Mouse (Mus musculus) A20 (cell line): ENCODE results near the gene Ifit1bl1.
"Not testable (repeated sequence)": the region's sequence is repeated elsewhere in the genome, so short reads cannot be mapped to it uniquely, and the experiment has no call there.

Experiments
- DNase-seq: peaks from one replicate; pipeline ENCODE4 v3.0.0-alpha.2; 2011; ENCODE audit warnings: low read depth, low spot score

Ifit1bl1 gene

GRCm38 (mm10) chr19:34601888-34602287, at the start of gene Ifit1bl1:
Ifit1bl1 (minus strand) TSS chr19:34601956.
- peak; percentile 42 for DNase-seq

DNA sequence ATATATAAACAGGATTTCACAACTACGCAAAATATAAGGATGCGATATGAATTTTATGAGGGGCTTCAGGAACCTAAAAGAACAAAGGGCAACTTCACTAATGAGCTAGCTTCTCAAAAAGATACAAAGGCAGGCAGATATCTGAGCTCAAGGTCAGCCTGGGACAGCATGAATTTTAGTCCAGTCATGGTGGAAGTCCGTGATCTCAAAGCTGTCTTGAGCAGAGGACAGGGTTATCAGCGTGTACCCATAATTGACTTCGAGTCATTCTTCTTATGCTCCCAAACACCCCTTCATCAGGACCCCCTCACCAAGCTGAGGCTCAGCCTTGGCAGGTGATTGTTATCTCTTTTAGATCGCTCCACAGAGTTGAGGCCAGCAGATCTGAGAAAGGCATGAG, 49.2 kb upstream of the Ifit1bl1 start:
- no peak for DNase-seq

DNA sequence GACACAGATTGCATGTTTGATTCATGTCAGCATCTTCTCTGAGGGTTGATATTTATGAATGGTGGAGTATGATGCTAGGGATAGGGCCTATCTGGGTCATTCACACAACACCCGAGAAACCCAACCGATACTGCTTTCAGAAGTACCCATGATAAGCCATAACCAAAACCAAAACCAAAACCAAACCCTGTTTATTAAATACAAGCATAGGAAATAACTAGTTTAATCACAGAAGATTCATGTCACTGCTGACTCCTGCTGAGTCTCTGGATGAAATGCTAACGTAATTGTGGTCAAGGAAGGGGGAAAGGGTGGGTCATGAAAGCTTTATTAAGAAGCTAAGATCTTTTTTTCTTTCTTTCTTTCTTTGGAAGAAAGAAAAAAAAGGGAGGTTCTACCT, 48.5 kb upstream of the Ifit1bl1 start:
- no peak for DNase-seq

DNA sequence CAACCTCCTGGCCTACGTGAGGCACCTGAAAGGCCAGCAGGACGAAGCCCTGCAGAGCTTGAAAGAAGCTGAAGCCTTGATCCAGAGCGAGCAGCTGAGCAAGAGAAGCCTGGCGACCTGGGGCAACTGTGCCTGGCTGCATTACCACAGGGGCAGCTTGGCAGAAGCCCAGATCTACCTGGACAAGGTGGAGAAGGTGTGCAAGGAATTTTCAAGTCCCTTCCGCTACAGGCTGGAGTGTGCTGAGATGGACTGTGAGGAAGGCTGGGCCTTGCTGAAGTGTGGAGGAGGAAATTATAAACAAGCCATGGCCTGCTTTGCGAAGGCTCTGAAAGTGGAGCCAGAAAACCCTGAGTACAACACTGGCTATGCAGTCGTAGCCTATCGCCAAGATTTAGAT, 45.9 kb upstream of the Ifit1bl1 start:
- not testable (repeated sequence) for DNase-seq

- DNase-seq: no peak
These were observed 40.9 kb upstream of the Ifit1bl1 start for GRCm38 (mm10) chr19:34642616-34643015.

GRCm38 (mm10) chr19:34640623-34641022, 38.9 kb upstream of the Ifit1bl1 start, which contains the start of the genes Ifit1bl2 and Ifit1:
Ifit1bl2 (minus strand) TSS chr19:34640743.
Ifit1 (plus strand) TSS chr19:34640871.
- peak; percentile 55 for DNase-seq

- DNase-seq: peak; percentile 52
These were observed 35.3 kb upstream of the Ifit1bl1 start for GRCm38 (mm10) chr19:34636933-34637557.

DNA sequence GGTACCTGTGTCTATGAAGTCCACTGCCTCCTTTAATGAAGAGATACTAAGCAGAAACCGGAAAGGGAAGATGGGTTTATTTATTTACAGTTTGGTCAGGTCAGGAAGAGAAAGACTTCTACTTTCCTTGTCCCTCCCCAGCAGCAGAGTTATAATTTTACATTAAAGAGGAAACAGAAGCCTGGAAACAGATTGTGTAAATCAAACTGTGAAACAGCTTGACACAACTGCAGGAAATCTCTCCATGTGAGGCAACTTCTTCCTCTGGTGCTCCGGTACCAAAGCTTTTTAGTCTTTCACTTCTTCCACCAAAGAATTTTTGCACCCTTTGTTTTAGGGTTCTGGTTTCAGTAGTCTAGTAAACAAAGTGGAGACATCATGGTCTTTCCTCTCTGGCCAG, 31.7 kb upstream of the Ifit1bl1 start:
- no peak for DNase-seq

DNA sequence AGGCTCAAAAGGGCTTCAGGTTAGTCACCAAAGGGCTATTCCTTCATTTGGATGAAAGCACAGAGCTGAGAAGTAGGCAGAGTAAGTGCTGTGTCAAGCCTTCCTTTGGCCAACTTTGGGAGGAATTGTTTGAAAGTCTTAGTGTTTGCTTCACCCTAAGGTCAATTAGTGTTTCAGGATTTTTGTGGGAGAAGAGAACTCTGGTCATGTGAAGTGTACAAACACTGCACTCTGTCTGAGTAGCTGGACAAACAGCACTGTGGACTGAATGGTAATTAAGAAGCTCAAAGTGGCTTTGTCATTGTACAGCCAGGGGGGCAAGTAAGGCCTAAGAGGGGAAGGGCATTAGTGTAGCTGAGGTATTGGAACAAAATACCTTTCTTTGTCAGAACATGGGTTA, 29.7 kb upstream of the Ifit1bl1 start:
- DNase-seq: no peak

GRCm38 (mm10) chr19:34627496-34627895, 25.7 kb upstream of the Ifit1bl1 start:
- DNase-seq: no peak

DNA sequence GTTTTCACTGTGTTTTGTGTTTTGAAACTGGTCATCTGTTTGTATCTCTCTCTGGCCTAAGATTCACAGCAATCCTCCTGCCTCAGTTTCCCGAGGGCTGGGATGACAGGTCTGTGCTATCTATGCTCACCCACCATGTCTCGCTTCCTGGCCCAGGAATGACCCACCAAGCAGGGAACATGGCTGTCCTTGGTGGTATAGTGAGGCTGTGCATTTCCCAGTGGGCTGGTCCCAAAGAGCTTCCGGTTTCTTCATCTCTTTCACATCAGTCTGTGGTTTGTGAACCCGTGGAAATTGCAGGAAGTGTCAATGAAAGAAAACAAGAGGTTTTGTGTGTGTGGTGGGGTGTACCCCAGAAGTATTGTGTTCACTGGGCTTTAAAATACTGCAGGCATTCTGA, 22.9 kb upstream of the Ifit1bl1 start:
- no peak for DNase-seq

- DNase-seq: no peak
These were observed 22.0 kb upstream of the Ifit1bl1 start for GRCm38 (mm10) chr19:34623781-34624180.

- DNase-seq: no peak
These were observed 19.1 kb upstream of the Ifit1bl1 start for GRCm38 (mm10) chr19:34620871-34621270.

DNA sequence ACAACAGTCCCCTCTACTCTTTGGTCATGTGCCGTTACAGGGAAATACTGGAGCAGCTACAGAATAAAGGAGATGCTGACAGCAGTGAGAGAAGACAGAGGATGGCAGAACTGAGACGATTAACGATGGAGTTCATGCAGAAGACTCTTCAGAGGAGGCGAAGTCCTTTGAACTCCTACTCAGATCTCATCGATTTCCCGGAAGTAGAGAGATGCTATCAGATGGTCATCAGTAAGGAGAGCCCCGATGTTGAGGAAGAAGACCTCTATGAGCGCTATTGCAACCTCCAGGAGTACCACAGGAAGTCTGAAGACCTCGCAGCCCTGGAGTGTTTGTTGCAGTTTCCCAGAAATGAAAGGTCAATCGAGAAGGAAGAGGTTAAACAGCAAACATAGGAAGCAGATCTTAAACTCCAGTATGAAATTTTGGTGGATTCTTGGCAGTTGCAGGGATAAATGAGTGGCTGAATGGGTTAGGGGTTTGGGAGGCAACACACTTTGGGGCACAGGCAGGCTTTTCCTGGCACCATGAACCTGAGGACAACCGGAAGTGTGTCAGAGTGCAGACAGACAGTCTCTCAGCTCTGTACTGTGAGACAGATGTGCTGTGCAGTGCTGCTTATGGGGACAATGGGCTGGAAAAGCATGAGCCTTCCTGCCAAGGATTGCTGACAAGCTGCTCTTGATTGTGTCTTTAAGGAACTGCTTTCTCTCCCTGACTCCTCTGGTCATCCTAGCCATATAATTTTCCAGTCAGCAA, 10.7 kb upstream of the Ifit1bl1 start:
- not testable (repeated sequence) for DNase-seq

DNA sequence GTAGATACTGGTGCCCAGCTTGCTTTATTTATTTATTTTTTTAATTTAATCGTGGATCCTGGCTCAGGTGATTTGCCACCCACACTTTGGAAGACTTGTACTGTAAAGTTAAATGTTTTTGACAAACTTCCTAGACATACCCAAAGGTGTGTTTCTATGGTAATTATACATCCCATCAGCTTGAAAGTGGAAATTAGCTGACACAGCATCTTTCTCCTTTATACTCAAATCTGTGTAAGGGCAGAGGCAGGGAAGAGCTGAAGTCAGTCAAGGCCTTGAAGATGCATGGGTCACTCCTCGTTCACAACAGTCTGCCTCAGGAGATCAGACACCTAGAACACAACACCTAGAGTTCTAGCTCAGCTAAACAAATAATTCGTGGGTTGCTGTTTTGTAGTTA, 8.4 kb upstream of the Ifit1bl1 start:
- DNase-seq: not testable (repeated sequence)

DNA sequence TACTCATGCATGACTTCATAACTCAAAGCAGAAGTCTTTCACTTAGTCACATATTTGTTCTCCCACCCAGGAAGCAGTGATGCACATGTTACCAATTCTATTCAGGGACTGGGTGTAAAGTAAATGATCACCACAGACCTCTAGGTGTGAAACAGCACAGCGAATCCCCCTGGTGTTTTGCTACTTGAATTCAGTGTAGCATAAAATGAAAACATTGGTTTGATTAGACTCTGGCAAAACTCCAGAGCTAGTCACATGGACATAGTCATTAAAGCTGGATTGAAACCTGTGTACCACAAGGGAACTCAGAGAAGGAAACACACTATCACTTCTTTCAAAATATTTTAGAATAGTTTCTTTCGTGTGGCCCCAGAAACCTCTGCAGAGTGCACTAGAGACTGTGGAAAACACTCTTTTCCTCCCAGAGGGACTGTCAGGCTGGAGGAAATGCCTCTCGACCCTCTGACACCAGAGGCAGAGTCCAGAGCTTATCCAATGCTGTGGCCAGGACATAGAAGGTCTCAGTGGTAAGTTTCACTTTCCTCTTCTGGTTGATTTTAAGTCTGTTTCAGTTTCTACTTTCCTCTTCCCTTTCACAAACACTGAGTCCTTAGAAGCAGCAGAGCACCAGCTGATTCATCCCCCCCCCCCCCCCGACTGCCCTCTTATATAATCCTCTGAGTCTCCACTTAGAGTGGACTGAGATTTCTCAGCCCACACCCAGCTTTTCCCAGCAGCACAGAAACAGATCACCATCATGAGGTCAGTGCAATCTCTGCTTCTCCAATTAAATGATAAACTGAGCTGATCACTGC, 5.7 kb upstream of the Ifit1bl1 start, which contains the start of gene Ifit3b:
Ifit3b (plus strand) TSS at position 734 of the 815 bp plus-strand sequence.
- DNase-seq: not testable (repeated sequence)

DNA sequence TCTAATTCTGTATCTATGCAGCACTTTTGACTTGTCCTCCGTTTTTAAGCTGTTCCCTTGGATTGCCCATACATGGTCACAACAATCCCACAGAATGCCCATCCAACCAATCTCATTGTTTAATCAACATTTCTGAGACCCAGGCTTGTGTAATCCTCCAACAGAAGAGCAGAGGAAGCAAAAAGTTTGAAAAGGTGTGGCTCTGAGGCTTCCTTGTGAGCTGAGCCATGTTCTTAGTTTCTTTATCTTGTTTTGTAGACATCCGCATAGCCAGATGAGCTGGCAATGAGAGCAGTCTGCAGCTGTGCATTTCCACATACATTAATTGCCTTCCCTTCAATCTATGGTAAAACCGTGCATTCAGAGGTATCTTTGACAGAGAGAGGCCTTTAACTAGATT, 3.7 kb upstream of the Ifit1bl1 start:
- no peak for DNase-seq

GRCm38 (mm10) chr19:34599250-34599649, 2.5 kb downstream of the Ifit1bl1 start:
- DNase-seq: peak; percentile 54

- no peak for DNase-seq
These were observed 3.4 kb downstream of the Ifit1bl1 start for GRCm38 (mm10) chr19:34598341-34598740.

- DNase-seq: no peak
These were observed 4.9 kb downstream of the Ifit1bl1 start for GRCm38 (mm10) chr19:34596811-34597210.

- not testable (repeated sequence) for DNase-seq
These were observed 7.2 kb downstream of the Ifit1bl1 start for GRCm38 (mm10) chr19:34594523-34594922.

DNA sequence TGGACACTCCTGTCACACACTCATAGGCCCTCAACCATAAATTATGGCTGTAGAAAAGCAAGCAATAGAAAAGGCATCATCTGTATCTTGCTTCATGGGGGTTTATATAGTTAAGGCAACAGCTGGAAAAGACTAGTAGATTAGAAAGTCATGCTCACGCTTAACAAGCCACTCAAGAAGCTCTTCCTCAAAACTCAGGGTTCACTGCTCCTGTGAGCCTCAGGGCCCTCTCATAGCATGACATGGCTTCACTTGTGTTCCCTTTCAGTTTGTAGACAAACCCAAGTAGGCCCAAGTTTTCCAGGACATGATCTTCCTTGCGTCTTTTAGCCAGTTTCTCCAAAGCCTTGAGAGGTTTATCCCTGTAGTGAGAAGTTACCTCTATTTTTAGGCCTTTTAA, 8.3 kb downstream of the Ifit1bl1 start:
- no peak for DNase-seq
